Comparison of ENCODE assay signal across 9 mouse cellular contexts in genomic region chr1:131060290-131061253, GRCm38 (mm10). TPM values are rescaled to one million over a fixed set of nuclear protein-coding genes. Genes with fewer than 3 reads are reported as not detected.
A peak's percentile ranks its signal among the peaks of the same experiment; 100 is the strongest.
DNase-seq lines count a peak whose midpoint lies in the region; ATAC-seq lines count a peak whose summit lies in the region.
"Had no signal": no experiment of that assay in that cellular context is flagged by ENCODE, and none has a peak within 500 bp of the region (broad histone marks: within the 10 kb centered on the region; RNA-seq: fewer than 3 reads in every experiment).

No protein-coding gene starts in this region.

- peak overlapping the region; percentile 73 for H3K27ac ChIP-seq in hindbrain, embryonic 10.5 days
- no peak overlapping the region for H3K27ac ChIP-seq in hindbrain, embryonic 12.5 days
- H3K27ac ChIP-seq in forebrain, embryonic 15.5 days (replicated peaks), result no peak overlapping the region
- H3K27ac ChIP-seq: lung, embryonic 15.5 days had no signal

- DNase-seq in hindbrain, embryonic 10.5 days (ENCODE audit: low spot score), result peak; percentile 53
- DNase-seq in adipocyte (ENCODE audit: low spot score), result peak; percentile 60
- peak; percentile 44 for DNase-seq in hindlimb bud, embryonic 11.5 days (ENCODE audit: extremely low spot score, low read depth, low spot score)
- DNase-seq in lung, postnatal 25 days (ENCODE audit: low spot score), result peak; percentile 40
- DNase-seq in skeletal muscle tissue, adult 2 months (ENCODE audit: low read depth, low spot score), result peak; percentile 71
- DNase-seq in yolk sac, embryonic 10.5 days (ENCODE audit: low spot score), result no peak

- ATAC-seq in hindbrain, embryonic 12.5 days (ENCODE audit: low FRiP score), result no peak
- peak; percentile 33; the same call in 1 of the 2 replicates for ATAC-seq in forebrain, embryonic 15.5 days (replicated peaks)

- H3K9ac ChIP-seq in hindbrain, embryonic 12.5 days, result no peak overlapping the region
- no peak overlapping the region for H3K9ac ChIP-seq in forebrain, embryonic 15.5 days (replicated peaks)
- H3K9ac ChIP-seq: lung, embryonic 15.5 days had no signal

- H3K4me2 ChIP-seq in hindbrain, embryonic 12.5 days (replicated peaks), result no peak overlapping the region
- no peak overlapping the region for H3K4me2 ChIP-seq in forebrain, embryonic 15.5 days (replicated peaks)
- H3K4me2 ChIP-seq: lung, embryonic 15.5 days had no signal

- H3K9me3 ChIP-seq in hindbrain, embryonic 10.5 days, result no peaks in the 10 kb centered on the region
- H3K9me3 ChIP-seq in hindbrain, embryonic 12.5 days (replicated peaks), result no peaks in the 10 kb centered on the region
- H3K9me3 ChIP-seq in forebrain, embryonic 15.5 days, result no peaks in the 10 kb centered on the region
- H3K9me3 ChIP-seq: lung, embryonic 15.5 days had no signal

- H3K4me1 ChIP-seq in hindbrain, embryonic 10.5 days (replicated peaks), result peaks cover 66% of the 10 kb centered on the region
- peaks cover 52% of the 10 kb centered on the region for H3K4me1 ChIP-seq in hindbrain, embryonic 12.5 days
- H3K4me1 ChIP-seq in forebrain, embryonic 15.5 days, result peaks cover 19% of the 10 kb centered on the region

- no peaks in the 10 kb centered on the region for H3K27me3 ChIP-seq in hindbrain, embryonic 10.5 days (ENCODE audit: insufficient read depth, poor library complexity, severe bottlenecking)
- H3K27me3 ChIP-seq in hindbrain, embryonic 12.5 days, result no peaks in the 10 kb centered on the region
- no peaks in the 10 kb centered on the region for H3K27me3 ChIP-seq in forebrain, embryonic 15.5 days
- H3K27me3 ChIP-seq: lung, embryonic 15.5 days had no signal

- no peak overlapping the region for H3K4me3 ChIP-seq in hindbrain, embryonic 10.5 days
- H3K4me3 ChIP-seq in hindbrain, embryonic 12.5 days, result no peak overlapping the region
- no peak overlapping the region for H3K4me3 ChIP-seq in forebrain, embryonic 15.5 days
- H3K4me3 ChIP-seq: lung, embryonic 15.5 days had no signal

- peaks cover 27% of the 10 kb centered on the region for H3K36me3 ChIP-seq in hindbrain, embryonic 10.5 days
- H3K36me3 ChIP-seq in hindbrain, embryonic 12.5 days, result peaks cover 22% of the 10 kb centered on the region
- peaks cover 22% of the 10 kb centered on the region for H3K36me3 ChIP-seq in forebrain, embryonic 15.5 days

- 70% methylated on average over 13 of the region's 13 CpGs for WGBS in hindbrain, embryonic 10.5 days
- 69% methylated on average over 13 of the region's 13 CpGs for WGBS in hindbrain, embryonic 12.5 days
- WGBS in forebrain, embryonic 15.5 days, result 75% methylated on average over 13 of the region's 13 CpGs

RNA-seq across cellular contexts. Expression of gene Mapkapk2, which starts 37.1 kb away (rescaled TPM):
- 47.0 and 51.1 TPM in 2 replicates for polyA plus RNA-seq in hindbrain, embryonic 10.5 days (2016; fragmentation: Nextera tagmentation; extraction: Ambion mirVana)
- 50.3 and 52.4 TPM in 2 replicates for polyA plus RNA-seq in hindbrain, embryonic 12.5 days (2016; fragmentation: Nextera tagmentation; extraction: Ambion mirVana)
- polyA plus RNA-seq in forebrain, embryonic 15.5 days (2015; fragmentation: Nextera tagmentation; extraction: Ambion mirVana), result 23.8 and 26.9 TPM in 2 replicates

RNA-seq across cellular contexts. Expression of gene Il10, which starts 40.9 kb away (rescaled TPM):
- polyA plus RNA-seq in hindbrain, embryonic 10.5 days (2016; fragmentation: Nextera tagmentation; extraction: Ambion mirVana), result not detected in 2 replicates
- polyA plus RNA-seq in hindbrain, embryonic 12.5 days (2016; fragmentation: Nextera tagmentation; extraction: Ambion mirVana), result not detected in 2 replicates
- not detected in 2 replicates for polyA plus RNA-seq in forebrain, embryonic 15.5 days (2015; fragmentation: Nextera tagmentation; extraction: Ambion mirVana)
